Mouse (Mus musculus) gonadal fat pad, adult 2 months (tissue): Measurements from ENCODE around the gene Trip10. TPM values are rescaled to one million over a fixed set of nuclear protein-coding genes. Genes with fewer than 3 reads are reported as not detected.
A peak's percentile ranks its signal among the peaks of the same experiment; 100 is the strongest.

Experiments used
- DNase-seq: peaks from one replicate; pipeline ENCODE4 v3.0.0-alpha.2; 2012; ENCODE audit warnings: low read depth
- polyA plus RNA-seq: library from polyadenylated mRNA; depleted of rRNA; stranded (reverse); fragments of >200 nt; gene quantifications from 2 replicates; pipeline ENCODE4 v1.2.3, GENCODE M21; 2012

Trip10 gene
- polyA plus RNA-seq, 1 experiment = 27.5 TPM

GRCm38 (mm10) chr17:57234254-57234928 lies 14.9 kb upstream of the Trip10 start:
- no peak for DNase-seq

GRCm38 (mm10) chr17:57235803-57236202 lies 13.5 kb upstream of the Trip10 start:
- DNase-seq = no peak

GRCm38 (mm10) chr17:57237181-57237580 lies 12.1 kb upstream of the Trip10 start:
- no peak for DNase-seq

GRCm38 (mm10) chr17:57243650-57244370 lies 5.4 kb upstream of the Trip10 start:
- no peak for DNase-seq

GRCm38 (mm10) chr17:57245311-57245929 lies 3.8 kb upstream of the Trip10 start:
- no peak for DNase-seq

- no peak for DNase-seq
Observed at GRCm38 (mm10) chr17:57246663-57247392, 2.4 kb upstream of the Trip10 start.

GRCm38 (mm10) chr17:57247393-57248200 lies 1.7 kb upstream of the Trip10 start:
- DNase-seq = peak; percentile 100

GRCm38 (mm10) chr17:57248201-57248699 lies 1.0 kb upstream of the Trip10 start, which contains the start of gene Gpr108:
TSS of gene Gpr108 (minus strand) at chr17:57248446.
- DNase-seq = peak; percentile 69

- DNase-seq = no peak
Observed at GRCm38 (mm10) chr17:57248771-57249170, 484 bp upstream of the Trip10 start.

GRCm38 (mm10) chr17:57250461-57251160 lies 1.4 kb downstream of the Trip10 start:
- DNase-seq = no peak

GRCm38 (mm10) chr17:57251431-57251830 lies 2.2 kb downstream of the Trip10 start:
- DNase-seq = no peak

- DNase-seq = no peak
Observed at GRCm38 (mm10) chr17:57253306-57253705, 4.1 kb downstream of the Trip10 start.

- no peak for DNase-seq
Observed at GRCm38 (mm10) chr17:57255354-57255753, 6.1 kb downstream of the Trip10 start.

GRCm38 (mm10) chr17:57256921-57257485 lies 7.7 kb downstream of the Trip10 start:
- no peak for DNase-seq

GRCm38 (mm10) chr17:57258191-57258590 lies 8.9 kb downstream of the Trip10 start:
- DNase-seq = no peak

- DNase-seq = no peak
Observed at GRCm38 (mm10) chr17:57259742-57260141, 10.5 kb downstream of the Trip10 start.

GRCm38 (mm10) chr17:57260351-57260750 lies 11.1 kb downstream of the Trip10 start:
- no peak for DNase-seq

GRCm38 (mm10) chr17:57261286-57261685 lies 12.0 kb downstream of the Trip10 start:
- DNase-seq = no peak

- no peak for DNase-seq
Observed at GRCm38 (mm10) chr17:57261796-57262195, 12.5 kb downstream of the Trip10 start.
